Mouse (Mus musculus): ENCODE measurements around the gene Il17rd.

The Il17rd gene

DNA sequence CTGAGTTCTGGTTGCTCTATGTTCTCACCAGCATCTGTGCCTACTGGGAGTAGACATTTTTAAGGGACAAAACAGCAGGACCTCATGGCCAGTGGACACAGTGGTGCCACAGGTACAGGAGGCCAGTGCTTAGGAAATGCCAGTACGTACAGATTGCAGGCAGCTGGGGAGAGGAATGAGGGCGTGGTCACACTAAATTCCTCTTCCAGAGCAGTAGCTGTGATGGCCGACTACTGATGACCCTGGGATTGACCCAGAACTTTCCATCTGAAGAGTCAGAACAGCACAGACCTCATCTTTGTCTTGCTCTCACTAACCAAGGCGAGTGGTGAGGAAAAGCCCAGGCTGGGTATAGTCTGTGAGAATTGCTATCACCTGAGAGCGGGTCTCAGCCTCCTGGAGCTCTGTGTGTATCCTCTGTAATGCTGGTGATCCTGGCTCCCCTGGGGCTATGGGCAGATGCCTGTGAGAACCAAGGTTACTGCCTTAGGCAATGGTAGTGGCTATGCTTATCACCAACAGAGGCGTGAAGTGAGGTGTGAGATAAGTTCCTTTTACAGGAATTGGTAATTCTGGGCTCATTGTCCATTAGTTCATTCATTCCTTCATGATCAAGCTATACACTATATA lies 111.4 kb downstream of the Il17rd start:
- no peak for DNase-seq

- no peak for DNase-seq
Observed at GRCm38 (mm10) chr14:27151432-27151831, 112.7 kb downstream of the Il17rd start.

DNA sequence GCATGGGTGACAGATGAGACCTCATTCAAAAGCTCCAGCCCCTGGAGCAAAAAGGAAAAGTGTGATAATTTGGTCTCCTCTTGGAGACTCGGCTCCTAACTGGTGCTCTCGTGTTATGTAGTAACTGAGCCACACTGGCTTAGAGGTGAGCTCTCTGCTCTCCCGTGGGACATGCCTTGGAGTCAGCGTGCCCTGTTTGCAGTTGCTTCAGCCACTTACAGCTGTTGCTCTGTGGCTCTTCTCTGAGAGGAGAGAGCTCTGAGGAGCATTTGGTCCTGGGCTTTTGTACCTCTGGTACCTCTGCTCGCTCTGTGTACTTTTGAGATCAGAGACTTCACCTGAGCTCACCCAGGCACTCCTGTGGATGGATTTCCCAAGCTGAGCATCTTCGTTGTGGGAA lies 116.3 kb downstream of the Il17rd start:
- DNase-seq: no peak

DNA sequence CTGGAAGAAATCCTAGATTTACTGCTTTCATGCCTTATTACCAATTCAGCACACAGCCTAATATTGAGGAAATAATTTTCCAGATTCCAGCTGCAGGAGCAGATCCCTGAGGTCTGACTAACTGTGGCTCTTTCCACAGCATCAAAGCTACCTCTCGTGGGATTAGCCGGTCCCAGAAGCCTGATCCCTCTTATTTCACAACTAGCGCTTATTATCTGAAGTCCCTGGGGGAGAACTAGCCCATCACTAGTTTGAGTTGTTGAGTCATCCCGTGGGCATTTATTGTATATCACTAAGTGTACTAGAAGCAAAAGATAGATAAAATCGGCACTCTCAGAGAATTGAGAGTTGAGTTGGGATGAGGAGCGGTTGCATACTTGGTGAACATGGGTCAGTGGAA lies 117.3 kb downstream of the Il17rd start:
- DNase-seq: no peak
